Mouse (Mus musculus) hindbrain, embryonic 10.5 days (tissue): ENCODE results near the gene Olfr430. TPM values are rescaled to one million over a fixed set of nuclear protein-coding genes. Genes with fewer than 3 reads are reported as not detected.
"Not testable (repeated sequence)": the region's sequence is repeated elsewhere in the genome, so short reads cannot be mapped to it uniquely, and the experiment has no call there.

Source experiments
- DNase-seq: peaks from one replicate; pipeline ENCODE4 v3.0.0-alpha.2; 2017; ENCODE audit warnings: low spot score
- H3K27ac ChIP-seq: fragments of 300-500 bp; sonication (generic); 2 replicates; pipeline ENCODE4 v1.5.1; 2016; ENCODE audit warnings: mild to moderate bottlenecking, moderate library complexity
- H3K27me3 ChIP-seq: fragments of 300-500 bp; sonication (generic); 2 replicates; pipeline ENCODE4 v1.6.1; 2016; ENCODE audit warnings: mild to moderate bottlenecking; ENCODE audit not compliant: poor library complexity, insufficient read depth, severe bottlenecking
- H3K36me3 ChIP-seq: fragments of 300-500 bp; sonication (generic); 2 replicates; pipeline ENCODE4 v1.6.1; 2016; ENCODE audit warnings: mild to moderate bottlenecking, moderate library complexity
- H3K4me1 ChIP-seq: fragments of 300-500 bp; sonication (generic); replicated peaks from 2 replicates; pipeline ENCODE4 v1.6.1; 2016; ENCODE audit warnings: mild to moderate bottlenecking
- H3K4me3 ChIP-seq: fragments of 300-500 bp; sonication (generic); 2 replicates; pipeline ENCODE4 v1.5.1; 2016; ENCODE audit warnings: mild to moderate bottlenecking, moderate library complexity
- H3K9me3 ChIP-seq: fragments of 300-500 bp; sonication (generic); 2 replicates; pipeline ENCODE4 v1.6.1; 2016; ENCODE audit warnings: mild to moderate bottlenecking, moderate library complexity
- WGBS: fragments of 180-500 bp; shearing (Covaris S2); methylation state at CpG from one replicate; pipeline ENCODE4 v1.1.7; 2016; 5-methylcytosine and 5-hydroxymethylcytosine counted together
- polyA plus RNA-seq: library from polyadenylated mRNA; unstranded; fragments of >200 nt; fragmentation: Nextera tagmentation; extraction: Ambion mirVana; gene quantifications from 2 replicates; pipeline ENCODE4 v1.2.1, GENCODE M21; 2016

Olfr430 gene
- polyA plus RNA-seq: not detected in 2 replicates

DNA sequence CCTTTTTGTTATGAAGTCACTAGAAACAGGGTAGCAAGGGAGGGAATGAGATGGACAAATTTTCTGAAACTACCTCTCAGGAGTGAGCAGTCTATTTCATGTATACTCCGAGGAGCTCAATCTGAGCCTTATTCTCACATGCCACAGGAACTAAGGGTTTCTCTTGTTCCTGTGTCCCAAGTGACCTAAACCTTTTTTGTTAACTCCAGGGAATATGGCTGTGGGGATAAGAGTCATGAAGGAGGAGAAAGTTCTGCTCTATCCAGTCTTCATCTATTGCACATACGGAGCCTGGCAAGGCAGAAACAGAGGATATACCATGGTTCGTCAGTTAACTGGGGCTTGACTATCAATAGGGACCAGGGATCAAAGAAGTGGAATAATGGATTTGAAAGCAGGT is at the start of gene Olfr430:
TSS of gene Olfr430 (plus strand) at position 301 of the 400 bp plus-strand sequence.
- H3K36me3 ChIP-seq: no peaks in the 10 kb centered on the region

DNA sequence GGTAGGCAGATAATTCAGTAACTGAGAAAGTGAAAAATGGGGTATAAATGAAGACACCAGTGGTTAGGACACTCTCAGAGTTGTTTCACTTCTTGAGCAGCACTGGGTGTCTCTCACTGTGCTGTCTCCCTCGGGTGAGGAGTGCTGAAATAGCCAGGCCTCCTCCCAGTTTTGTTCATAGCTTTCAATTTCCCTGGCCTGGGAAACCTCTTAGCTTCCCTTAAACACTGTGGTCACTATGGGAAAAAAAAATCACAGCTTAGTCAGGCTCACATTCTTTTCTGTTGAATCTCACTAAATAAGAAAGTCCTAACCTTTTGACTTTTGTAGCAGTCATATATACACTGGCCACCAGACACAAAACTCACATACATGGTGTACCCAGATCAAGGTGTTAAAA is 34.7 kb upstream of the Olfr430 start, which contains the start of gene Ifi205:
TSS of gene Ifi205 (minus strand) at position 113 of the 400 bp plus-strand sequence.
- no peak within 1 kb of the TSS for H3K4me3 ChIP-seq
- no peak for DNase-seq
- no peaks in the 10 kb centered on the region for H3K27me3 ChIP-seq
- H3K36me3 ChIP-seq: no peaks in the 10 kb centered on the region
- H3K4me1 ChIP-seq: no peaks in the 10 kb centered on the region
- 57% methylated on average over 1 of the region's 1 CpGs for WGBS
- no peak within 1 kb of the TSS for H3K27ac ChIP-seq
- no peaks in the 10 kb centered on the region for H3K9me3 ChIP-seq

More for the DNA sequence above, at the start of gene Olfr430:
- Histone ChIP-seq H3K4me1 (no peaks in the 10 kb centered on the region), H3K27me3 (no peaks in the 10 kb centered on the region), H3K4me3 (no peak within 1 kb of the TSS), H3K27ac (no peak within 1 kb of the TSS), H3K9me3 (no peaks in the 10 kb centered on the region)
- no peak for DNase-seq
- WGBS: 90% methylated on average over 3 of the region's 3 CpGs

DNA sequence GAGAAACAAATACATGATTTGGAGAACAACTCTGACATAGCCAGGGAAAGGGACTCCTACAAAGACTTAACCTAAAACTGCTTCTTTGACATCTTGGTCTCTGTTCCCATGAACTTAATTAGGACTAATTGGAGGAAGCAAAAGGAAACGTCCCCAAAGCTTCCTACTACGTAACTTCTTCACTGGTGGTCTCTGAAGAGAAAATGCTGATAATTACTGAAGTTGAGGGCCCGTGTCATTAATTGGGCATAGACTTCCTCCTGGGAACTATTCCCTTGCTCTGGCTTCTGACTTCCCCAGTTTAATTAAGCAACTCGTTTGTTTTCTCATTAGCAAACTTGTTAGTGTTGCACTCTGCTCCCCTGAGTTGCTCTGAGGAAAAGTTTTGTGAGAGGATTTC is 30.6 kb upstream of the Olfr430 start:
- H3K4me1 ChIP-seq: no peaks in the 10 kb centered on the region
- no peaks in the 10 kb centered on the region for H3K9me3 ChIP-seq
- H3K27ac ChIP-seq: no peak overlapping the region
- no peaks in the 10 kb centered on the region for H3K36me3 ChIP-seq
- 71% methylated on average over 4 of the region's 4 CpGs for WGBS
- H3K27me3 ChIP-seq: no peaks in the 10 kb centered on the region
- no peak for DNase-seq
- no peak overlapping the region for H3K4me3 ChIP-seq

DNA sequence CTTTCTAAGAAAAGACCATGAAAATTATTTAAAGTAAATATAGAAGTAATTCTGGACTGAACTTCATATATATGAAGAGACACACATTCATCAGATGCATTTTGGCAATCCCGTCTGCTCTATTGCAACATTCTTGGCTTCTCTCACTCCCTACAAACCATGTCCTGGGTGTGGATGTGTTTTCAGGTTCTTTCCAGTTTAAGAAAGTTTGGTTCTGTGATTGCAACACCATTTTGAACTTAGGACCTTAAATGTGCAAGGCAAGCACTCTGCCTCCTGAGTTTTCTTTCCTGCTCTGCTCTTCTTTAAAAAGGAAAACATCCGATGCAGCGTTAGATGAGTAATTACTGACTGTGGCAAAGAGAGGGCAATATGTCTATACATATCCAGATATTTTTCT is 27.9 kb upstream of the Olfr430 start:
- Histone ChIP-seq H3K4me1 (no peaks in the 10 kb centered on the region), H3K9me3 (no peaks in the 10 kb centered on the region), H3K36me3 (no peaks in the 10 kb centered on the region), H3K27me3 (no peaks in the 10 kb centered on the region), H3K4me3 (no peak overlapping the region), H3K27ac (no peak overlapping the region)
- 97% methylated on average over 3 of the region's 3 CpGs for WGBS
- DNase-seq: no peak

GRCm38 (mm10) chr1:174040523-174041177 is 25.8 kb upstream of the Olfr430 start, which contains the start of gene Olfr433:
Olfr433 (plus strand) TSS chr1:174040705.
- H3K36me3 ChIP-seq: no peaks in the 10 kb centered on the region
- no peak within 1 kb of the TSS for H3K27ac ChIP-seq
- no peaks in the 10 kb centered on the region for H3K27me3 ChIP-seq
- H3K4me1 ChIP-seq: no peaks in the 10 kb centered on the region
- 83% methylated on average over 7 of the region's 7 CpGs for WGBS
- DNase-seq: no peak
- H3K4me3 ChIP-seq: no peak within 1 kb of the TSS
- H3K9me3 ChIP-seq: no peaks in the 10 kb centered on the region

DNA sequence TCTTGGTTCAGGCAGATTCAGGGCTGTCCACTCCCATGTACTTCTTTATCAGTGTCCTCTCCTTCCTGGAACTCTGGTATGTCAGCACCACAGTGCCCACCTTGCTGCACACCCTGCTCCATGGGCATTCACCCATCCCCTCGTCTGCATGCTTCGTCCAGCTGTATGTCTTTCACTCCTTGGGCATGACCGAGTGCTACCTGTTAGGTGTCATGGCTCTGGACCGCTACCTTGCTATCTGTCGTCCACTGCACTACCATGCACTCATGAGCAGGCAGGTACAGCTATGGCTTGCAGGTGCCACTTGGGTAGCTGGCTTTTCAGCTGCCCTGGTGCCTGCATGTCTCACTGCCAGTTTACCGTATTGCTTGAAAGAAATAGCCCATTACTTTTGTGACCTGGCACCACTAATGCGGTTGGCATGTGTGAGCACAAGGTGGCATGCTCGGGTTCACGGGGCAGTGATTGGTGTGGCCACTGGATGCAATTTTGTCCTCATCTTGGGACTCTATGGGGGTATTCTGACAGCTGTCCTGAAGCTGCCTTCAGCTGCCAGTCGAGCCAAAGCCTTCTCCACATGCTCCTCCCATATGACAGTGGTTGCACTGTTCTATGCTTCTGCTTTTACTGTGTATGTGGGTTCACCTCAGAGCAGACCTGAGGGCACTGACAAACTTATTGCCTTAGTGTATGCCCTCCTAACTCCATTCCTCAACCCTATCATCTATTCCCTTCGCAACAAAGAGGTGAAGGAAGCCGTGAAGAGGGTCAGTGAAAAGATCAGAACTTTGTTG is 24.1 kb upstream of the Olfr430 start:
- H3K36me3 ChIP-seq, DNase-seq, H3K4me3 ChIP-seq, H3K9me3 ChIP-seq, H3K27ac ChIP-seq, H3K4me1 ChIP-seq, H3K27me3 ChIP-seq: not testable (repeated sequence)
- 89% methylated on average over 12 of the region's 12 CpGs for WGBS

- no peak overlapping the region for H3K27ac ChIP-seq
- WGBS: 76% methylated on average over 2 of the region's 2 CpGs
- no peaks in the 10 kb centered on the region for H3K4me1 ChIP-seq
- H3K27me3 ChIP-seq: no peaks in the 10 kb centered on the region
- H3K36me3 ChIP-seq: no peaks in the 10 kb centered on the region
- H3K9me3 ChIP-seq: no peaks in the 10 kb centered on the region
- no peak overlapping the region for H3K4me3 ChIP-seq
- no peak for DNase-seq
Observed at GRCm38 (mm10) chr1:174044431-174044830, 22.0 kb upstream of the Olfr430 start.

DNA sequence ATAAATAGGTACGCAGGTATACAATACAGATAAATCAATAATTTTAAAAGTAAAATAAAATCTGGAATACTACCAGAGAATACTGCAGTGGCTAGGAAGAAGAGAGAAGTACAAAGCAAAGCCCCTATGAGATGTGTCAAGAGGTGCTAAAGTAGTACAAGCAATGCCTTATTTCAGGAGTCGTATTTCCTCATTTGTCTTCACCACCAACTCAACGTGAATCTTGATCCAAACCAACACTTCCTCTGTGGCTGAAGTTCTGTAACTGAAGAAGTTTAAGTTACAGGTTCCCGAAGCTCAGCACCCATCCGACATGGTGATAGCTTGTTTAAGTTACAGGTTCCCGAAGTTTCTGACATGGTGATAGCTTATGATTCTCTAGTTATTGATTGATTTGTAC is 18.2 kb upstream of the Olfr430 start:
- not testable (repeated sequence) for H3K36me3 ChIP-seq, H3K27me3 ChIP-seq, H3K27ac ChIP-seq, DNase-seq, H3K9me3 ChIP-seq, H3K4me3 ChIP-seq, H3K4me1 ChIP-seq
- WGBS: 87% methylated on average over 6 of the region's 6 CpGs

DNA sequence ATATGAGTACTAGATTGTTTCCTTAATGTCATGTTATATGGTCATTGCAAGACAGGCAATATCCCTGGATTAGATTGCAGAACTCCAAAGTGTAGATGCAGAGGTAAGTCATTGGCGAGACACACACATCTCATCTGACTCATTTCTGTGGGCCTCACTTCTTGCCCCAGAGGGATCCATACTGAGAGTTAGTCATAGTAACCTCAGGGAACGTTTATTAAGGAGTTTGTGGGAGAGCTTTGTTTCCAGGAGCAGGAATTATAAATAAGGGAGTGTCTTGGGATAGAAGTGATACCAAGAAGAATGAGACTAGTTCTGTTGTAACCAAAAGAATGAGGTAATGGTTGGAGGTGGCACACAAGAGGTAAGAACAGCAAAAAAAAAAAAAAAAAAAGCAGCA is 17.5 kb upstream of the Olfr430 start, which contains the start of gene Olfr432:
TSS of gene Olfr432 (plus strand) at position 313 of the 400 bp plus-strand sequence.
- 77% methylated on average over 2 of the region's 2 CpGs for WGBS

DNA sequence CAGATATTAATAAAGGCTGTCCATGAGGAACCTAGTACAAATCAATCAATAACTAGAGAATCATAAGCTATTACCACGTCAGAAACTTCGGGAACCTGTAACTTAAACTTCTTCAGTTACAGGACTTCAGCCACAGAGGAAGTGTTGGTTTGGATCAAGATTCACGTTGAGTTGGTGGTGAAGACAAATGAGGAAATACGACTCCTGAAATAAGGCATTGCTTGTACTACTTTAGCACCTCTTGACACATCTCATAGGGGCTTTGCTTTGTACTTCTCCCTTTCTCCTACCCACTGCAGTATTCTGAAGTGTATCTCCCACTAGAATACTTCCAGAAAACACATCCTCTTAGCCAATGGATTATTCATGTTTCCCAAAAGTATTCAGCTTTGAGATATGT is 17.0 kb upstream of the Olfr430 start:
- H3K4me3 ChIP-seq, DNase-seq, H3K27me3 ChIP-seq, H3K9me3 ChIP-seq, H3K4me1 ChIP-seq, H3K27ac ChIP-seq, H3K36me3 ChIP-seq: not testable (repeated sequence)
- 81% methylated on average over 4 of the region's 4 CpGs for WGBS

More for the DNA sequence above, 17.5 kb upstream of the Olfr430 start, which contains the start of gene Olfr432:
- H3K9me3 ChIP-seq: no peaks in the 10 kb centered on the region
- no peak within 1 kb of the TSS for H3K27ac ChIP-seq
- H3K27me3 ChIP-seq: no peaks in the 10 kb centered on the region
- H3K4me3 ChIP-seq: no peak within 1 kb of the TSS
- no peak for DNase-seq
- H3K4me1 ChIP-seq: no peaks in the 10 kb centered on the region
- H3K36me3 ChIP-seq: no peaks in the 10 kb centered on the region

DNA sequence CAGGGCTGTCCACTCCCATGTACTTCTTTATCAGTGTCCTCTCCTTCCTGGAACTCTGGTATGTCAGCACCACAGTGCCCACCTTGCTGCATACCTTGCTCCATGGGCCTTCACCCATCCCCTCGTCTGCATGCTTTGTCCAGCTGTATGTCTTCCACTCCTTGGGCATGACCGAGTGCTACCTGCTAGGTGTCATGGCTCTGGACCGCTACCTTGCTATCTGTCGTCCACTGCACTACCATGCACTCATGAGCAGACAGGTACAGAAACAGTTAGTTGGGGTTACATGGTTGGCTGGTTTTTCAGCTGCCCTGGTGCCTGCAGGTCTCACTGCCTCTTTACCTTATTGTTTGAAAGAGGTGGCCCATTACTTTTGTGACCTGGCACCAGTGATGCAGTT is 15.9 kb upstream of the Olfr430 start:
- no peaks in the 10 kb centered on the region for H3K4me1 ChIP-seq
- no peaks in the 10 kb centered on the region for H3K36me3 ChIP-seq
- 88% methylated on average over 4 of the region's 4 CpGs for WGBS
- no peak overlapping the region for H3K27ac ChIP-seq
- H3K4me3 ChIP-seq: no peak overlapping the region
- no peak for DNase-seq
- no peaks in the 10 kb centered on the region for H3K27me3 ChIP-seq
- H3K9me3 ChIP-seq: no peaks in the 10 kb centered on the region

DNA sequence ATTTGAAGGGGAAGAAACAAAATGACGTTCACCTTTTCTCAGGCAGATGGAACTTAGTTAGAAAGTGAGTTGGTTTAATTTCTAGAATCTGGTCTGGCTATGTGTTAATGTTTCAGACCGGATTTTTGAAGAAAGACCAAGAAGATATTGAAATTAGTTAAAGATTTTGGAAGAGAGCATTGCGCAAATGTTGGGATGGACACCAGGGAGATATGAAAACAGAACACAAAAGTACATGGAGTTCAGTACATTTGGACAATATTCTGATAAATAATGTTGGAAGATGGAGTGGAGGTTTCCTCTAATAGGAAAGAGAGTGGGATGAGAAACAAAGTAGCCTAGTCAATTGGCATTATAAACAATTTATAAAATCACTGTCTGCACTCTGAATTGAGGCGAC is 14.9 kb upstream of the Olfr430 start:
- 89% methylated on average over 4 of the region's 4 CpGs for WGBS
- Histone ChIP-seq H3K27me3 (no peaks in the 10 kb centered on the region), H3K27ac (no peak overlapping the region), H3K9me3 (no peaks in the 10 kb centered on the region), H3K36me3 (no peaks in the 10 kb centered on the region), H3K4me3 (no peak overlapping the region), H3K4me1 (no peaks in the 10 kb centered on the region)
- no peak for DNase-seq

DNA sequence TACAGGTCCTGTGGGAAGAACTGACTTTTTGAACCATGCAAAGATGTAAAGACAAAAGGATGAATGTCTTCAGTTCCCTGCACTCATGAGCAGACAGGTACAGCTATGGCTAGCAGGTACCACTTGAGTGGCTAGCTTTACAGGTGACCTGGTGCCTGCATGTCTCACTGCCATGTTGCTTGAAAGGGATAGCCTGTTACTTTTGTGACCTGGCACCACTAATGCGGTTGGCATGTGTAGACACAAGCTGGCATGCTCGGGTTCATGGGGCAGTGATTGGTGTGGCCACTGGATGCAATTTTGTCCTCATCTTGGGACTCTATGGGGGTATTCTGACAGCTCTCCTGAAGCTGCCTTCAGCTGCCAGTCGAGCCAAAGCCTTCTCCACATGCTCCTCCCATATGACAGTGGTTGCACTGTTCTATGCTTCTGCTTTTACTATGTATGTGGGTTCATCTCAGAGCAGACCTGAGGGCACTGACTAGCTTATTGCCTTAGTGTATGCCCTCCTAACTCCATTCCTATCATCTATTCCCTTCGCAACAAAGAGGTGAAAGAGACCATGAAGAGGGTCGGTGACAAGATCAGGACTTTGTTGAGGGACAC is 14.4 kb upstream of the Olfr430 start:
- H3K9me3 ChIP-seq: no peaks in the 10 kb centered on the region
- no peak overlapping the region for H3K27ac ChIP-seq
- H3K4me1 ChIP-seq: no peaks in the 10 kb centered on the region
- H3K27me3 ChIP-seq: no peaks in the 10 kb centered on the region
- no peak overlapping the region for H3K4me3 ChIP-seq
- H3K36me3 ChIP-seq: no peaks in the 10 kb centered on the region
- 88% methylated on average over 5 of the region's 5 CpGs for WGBS
- DNase-seq: no peak
